Mouse (Mus musculus): Measurements from ENCODE around the gene Nf1. TPM values are rescaled to one million over a fixed set of nuclear protein-coding genes. Genes with fewer than 3 reads are reported as not detected.

The Nf1 gene
- total and polyA plus RNA-seq, 2 experiments from 2014 or later: 3.5 to 20.1 TPM

GRCm38 (mm10) chr11:79435252-79435651 lies 95.8 kb downstream of the Nf1 start:
- WGBS: 86% methylated on average over 4 of the region's 4 CpGs
- TF ChIP-seq EP300 (IDR thresholded peaks at IDR 0.05; ENCODE audit: low read depth) (no peak), CTCF (IDR thresholded peaks at IDR 0.05; ENCODE audit: low read depth) (no peak)
- ATAC-seq (ENCODE audit: insufficient read depth, low read depth) (no peak), DNase-seq (ENCODE audit: low spot score) (no peak)
- no peak overlapping the region for H3K4me2 ChIP-seq (ENCODE audit: low read depth, low read length)
- no peak overlapping the region for H3K9ac ChIP-seq (replicated peaks; ENCODE audit: low read depth, low read length)
- H3K27me3 ChIP-seq (ENCODE audit: control insufficient read depth, insufficient read depth, low read length): no peaks in the 10 kb centered on the region
- H3K27ac ChIP-seq (ENCODE audit: low read depth): no peak overlapping the region
- no peak overlapping the region for H3K4me3 ChIP-seq (ENCODE audit: low read depth, low read length)
- H3K36me3 ChIP-seq (replicated peaks; ENCODE audit: control insufficient read depth, insufficient read depth, low read length): peaks cover 30% of the 10 kb centered on the region
- no peaks in the 10 kb centered on the region for H3K9me3 ChIP-seq (replicated peaks; ENCODE audit: control insufficient read depth, low read length)
- H3K4me1 ChIP-seq (ENCODE audit: control insufficient read depth, insufficient read depth): no peaks in the 10 kb centered on the region

- Histone ChIP-seq H3K4me2 (ENCODE audit: low read depth, low read length) (no peak overlapping the region), H3K27ac (ENCODE audit: low read depth) (no peak overlapping the region), H3K4me3 (ENCODE audit: low read depth, low read length) (no peak overlapping the region), H3K4me1 (ENCODE audit: control insufficient read depth, insufficient read depth) (no peaks in the 10 kb centered on the region), H3K36me3 (replicated peaks; ENCODE audit: control insufficient read depth, insufficient read depth, low read length) (peaks cover 63% of the 10 kb centered on the region), H3K9me3 (replicated peaks; ENCODE audit: control insufficient read depth, low read length) (no peaks in the 10 kb centered on the region), H3K9ac (replicated peaks; ENCODE audit: low read depth, low read length) (no peak overlapping the region), H3K27me3 (ENCODE audit: control insufficient read depth, insufficient read depth, low read length) (no peaks in the 10 kb centered on the region)
- no peak for ATAC-seq (ENCODE audit: insufficient read depth, low read depth)
- DNase-seq (ENCODE audit: low spot score): no peak
- no peak for TF ChIP-seq CTCF (IDR thresholded peaks at IDR 0.05; ENCODE audit: low read depth)
- TF ChIP-seq EP300 (IDR thresholded peaks at IDR 0.05; ENCODE audit: low read depth): no peak
Observed at GRCm38 (mm10) chr11:79448361-79448760, 108.9 kb downstream of the Nf1 start.

GRCm38 (mm10) chr11:79452966-79453365 lies 113.5 kb downstream of the Nf1 start:
- H3K4me3 ChIP-seq (ENCODE audit: low read depth, low read length): no peak overlapping the region
- peaks cover 53% of the 10 kb centered on the region for H3K36me3 ChIP-seq (replicated peaks; ENCODE audit: control insufficient read depth, insufficient read depth, low read length)
- no peak overlapping the region for H3K27ac ChIP-seq (ENCODE audit: low read depth)
- no peak for ATAC-seq (ENCODE audit: insufficient read depth, low read depth)
- H3K4me2 ChIP-seq (ENCODE audit: low read depth, low read length): no peak overlapping the region
- no peak overlapping the region for H3K9ac ChIP-seq (replicated peaks; ENCODE audit: low read depth, low read length)
- no peaks in the 10 kb centered on the region for H3K9me3 ChIP-seq (replicated peaks; ENCODE audit: control insufficient read depth, low read length)
- H3K4me1 ChIP-seq (ENCODE audit: control insufficient read depth, insufficient read depth): no peaks in the 10 kb centered on the region
- no peaks in the 10 kb centered on the region for H3K27me3 ChIP-seq (ENCODE audit: control insufficient read depth, insufficient read depth, low read length)
- TF ChIP-seq CTCF (IDR thresholded peaks at IDR 0.05; ENCODE audit: low read depth) (no peak), EP300 (IDR thresholded peaks at IDR 0.05; ENCODE audit: low read depth) (no peak)
- no peak for DNase-seq (ENCODE audit: low spot score)

- H3K4me1 ChIP-seq (ENCODE audit: control insufficient read depth, insufficient read depth): peaks cover 8% of the 10 kb centered on the region; the same call in 1 of the 2 replicates
- ATAC-seq (ENCODE audit: insufficient read depth, low read depth) (no peak), DNase-seq (ENCODE audit: low spot score) (no peak)
- H3K27ac ChIP-seq (ENCODE audit: low read depth): 0 out of 2 replicates have a peak overlapping the region, but pooled peaks have one; percentile 20
- H3K27me3 ChIP-seq (ENCODE audit: control insufficient read depth, insufficient read depth, low read length): no peaks in the 10 kb centered on the region
- H3K9ac ChIP-seq (replicated peaks; ENCODE audit: low read depth, low read length): no peak overlapping the region
- no peak for TF ChIP-seq EP300 (IDR thresholded peaks at IDR 0.05; ENCODE audit: low read depth)
- no peak for TF ChIP-seq CTCF (IDR thresholded peaks at IDR 0.05; ENCODE audit: low read depth)
- H3K36me3 ChIP-seq (replicated peaks; ENCODE audit: control insufficient read depth, insufficient read depth, low read length): peaks cover 33% of the 10 kb centered on the region
- H3K9me3 ChIP-seq (replicated peaks; ENCODE audit: control insufficient read depth, low read length): no peaks in the 10 kb centered on the region
- WGBS: 64% methylated on average over 3 of the region's 3 CpGs
- H3K4me2 ChIP-seq (ENCODE audit: low read depth, low read length): no peak overlapping the region
- H3K4me3 ChIP-seq (ENCODE audit: low read depth, low read length): no peak overlapping the region
Observed at GRCm38 (mm10) chr11:79457928-79458327, 118.4 kb downstream of the Nf1 start.

- H3K9ac ChIP-seq (replicated peaks; ENCODE audit: low read depth, low read length): no peak overlapping the region
- TF ChIP-seq EP300 (IDR thresholded peaks at IDR 0.05; ENCODE audit: low read depth) (no peak), CTCF (IDR thresholded peaks at IDR 0.05; ENCODE audit: low read depth) (no peak)
- 54% methylated on average over 4 of the region's 4 CpGs for WGBS
- no peak for ATAC-seq (ENCODE audit: insufficient read depth, low read depth)
- H3K4me2 ChIP-seq (ENCODE audit: low read depth, low read length): no peak overlapping the region
- H3K36me3 ChIP-seq (replicated peaks; ENCODE audit: control insufficient read depth, insufficient read depth, low read length): peaks cover 22% of the 10 kb centered on the region
- H3K9me3 ChIP-seq (replicated peaks; ENCODE audit: control insufficient read depth, low read length): no peaks in the 10 kb centered on the region
- H3K27me3 ChIP-seq (ENCODE audit: control insufficient read depth, insufficient read depth, low read length): no peaks in the 10 kb centered on the region
- DNase-seq (ENCODE audit: low spot score): no peak
- no peak overlapping the region for H3K4me3 ChIP-seq (ENCODE audit: low read depth, low read length)
- peaks cover 8% of the 10 kb centered on the region; the same call in 1 of the 2 replicates for H3K4me1 ChIP-seq (ENCODE audit: control insufficient read depth, insufficient read depth)
- H3K27ac ChIP-seq (ENCODE audit: low read depth): no peak overlapping the region
Observed at GRCm38 (mm10) chr11:79459846-79460245, 120.4 kb downstream of the Nf1 start.

GRCm38 (mm10) chr11:79460756-79461450 lies 121.4 kb downstream of the Nf1 start:
- no peak for TF ChIP-seq EP300 (IDR thresholded peaks at IDR 0.05; ENCODE audit: low read depth)
- no peak for TF ChIP-seq CTCF (IDR thresholded peaks at IDR 0.05; ENCODE audit: low read depth)
- H3K4me2 ChIP-seq (ENCODE audit: low read depth, low read length): no peak overlapping the region
- H3K9me3 ChIP-seq (replicated peaks; ENCODE audit: control insufficient read depth, low read length): no peaks in the 10 kb centered on the region
- ATAC-seq (ENCODE audit: insufficient read depth, low read depth) (no peak), DNase-seq (ENCODE audit: low spot score) (no peak)
- H3K36me3 ChIP-seq (replicated peaks; ENCODE audit: control insufficient read depth, insufficient read depth, low read length): peaks cover 20% of the 10 kb centered on the region
- no peaks in the 10 kb centered on the region for H3K27me3 ChIP-seq (ENCODE audit: control insufficient read depth, insufficient read depth, low read length)
- 96% methylated on average over 3 of the region's 3 CpGs for WGBS
- H3K9ac ChIP-seq (replicated peaks; ENCODE audit: low read depth, low read length): no peak overlapping the region
- H3K27ac ChIP-seq (ENCODE audit: low read depth): no peak overlapping the region
- H3K4me3 ChIP-seq (ENCODE audit: low read depth, low read length): no peak overlapping the region
- H3K4me1 ChIP-seq (ENCODE audit: control insufficient read depth, insufficient read depth): peaks cover 8% of the 10 kb centered on the region; the same call in 1 of the 2 replicates

Measured in heart, postnatal 0 days (tissue).